Mouse (Mus musculus): ENCODE results near the gene Gm20661. TPM values are rescaled to one million over a fixed set of nuclear protein-coding genes. Genes with fewer than 3 reads are reported as not detected.
A peak's percentile ranks its signal among the peaks of the same experiment; 100 is the strongest.

Gm20661 gene
- polyA plus RNA-seq, 1 experiment from 2014 or later: 0.74 TPM

DNA sequence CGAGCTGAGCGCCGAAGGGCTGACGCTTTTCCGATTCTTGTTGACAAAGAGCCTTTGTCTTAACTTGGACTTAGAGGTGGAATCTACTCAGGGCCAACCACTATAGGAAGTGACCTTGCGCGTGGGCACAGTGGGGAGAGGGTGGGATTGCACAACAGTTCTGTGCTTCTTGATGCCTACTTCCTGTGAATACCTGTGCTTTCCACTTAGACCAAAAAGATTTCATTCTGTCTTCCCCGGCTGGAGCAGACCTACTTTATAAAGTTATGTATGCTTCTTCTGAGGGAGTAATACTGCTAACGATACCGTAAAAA lies 33.0 kb upstream of the Gm20661 start, which contains the start of gene Traip:
TSS of gene Traip (plus strand) at position 215 of the 314 bp plus-strand sequence.
- H3K27ac ChIP-seq (ENCODE audit: low read depth, low read length): peak within 1 kb of the TSS; percentile 58
- no peaks in the 10 kb centered on the region for H3K9me3 ChIP-seq (ENCODE audit: control insufficient read depth, low read length)
- no peaks in the 10 kb centered on the region for H3K36me3 ChIP-seq (ENCODE audit: control insufficient read depth, insufficient read depth, low read length)
- H3K27me3 ChIP-seq (ENCODE audit: control insufficient read depth, insufficient read depth, low read length): no peaks in the 10 kb centered on the region
- peak within 1 kb of the TSS; percentile 68 for H3K4me3 ChIP-seq (ENCODE audit: low read depth, low read length)
- H3K9ac ChIP-seq (ENCODE audit: low read length): peak within 1 kb of the TSS; percentile 67
- no peak for DNase-seq (ENCODE audit: low spot score, missing footprints)
- WGBS: 91% methylated on average over 10 of the region's 10 CpGs
- no peak for ATAC-seq (ENCODE audit: low FRiP score)
- peaks cover 10% of the 10 kb centered on the region for H3K4me1 ChIP-seq (ENCODE audit: control insufficient read depth, insufficient read depth, low read length)
- peak within 1 kb of the TSS; percentile 68 for H3K4me2 ChIP-seq

DNA sequence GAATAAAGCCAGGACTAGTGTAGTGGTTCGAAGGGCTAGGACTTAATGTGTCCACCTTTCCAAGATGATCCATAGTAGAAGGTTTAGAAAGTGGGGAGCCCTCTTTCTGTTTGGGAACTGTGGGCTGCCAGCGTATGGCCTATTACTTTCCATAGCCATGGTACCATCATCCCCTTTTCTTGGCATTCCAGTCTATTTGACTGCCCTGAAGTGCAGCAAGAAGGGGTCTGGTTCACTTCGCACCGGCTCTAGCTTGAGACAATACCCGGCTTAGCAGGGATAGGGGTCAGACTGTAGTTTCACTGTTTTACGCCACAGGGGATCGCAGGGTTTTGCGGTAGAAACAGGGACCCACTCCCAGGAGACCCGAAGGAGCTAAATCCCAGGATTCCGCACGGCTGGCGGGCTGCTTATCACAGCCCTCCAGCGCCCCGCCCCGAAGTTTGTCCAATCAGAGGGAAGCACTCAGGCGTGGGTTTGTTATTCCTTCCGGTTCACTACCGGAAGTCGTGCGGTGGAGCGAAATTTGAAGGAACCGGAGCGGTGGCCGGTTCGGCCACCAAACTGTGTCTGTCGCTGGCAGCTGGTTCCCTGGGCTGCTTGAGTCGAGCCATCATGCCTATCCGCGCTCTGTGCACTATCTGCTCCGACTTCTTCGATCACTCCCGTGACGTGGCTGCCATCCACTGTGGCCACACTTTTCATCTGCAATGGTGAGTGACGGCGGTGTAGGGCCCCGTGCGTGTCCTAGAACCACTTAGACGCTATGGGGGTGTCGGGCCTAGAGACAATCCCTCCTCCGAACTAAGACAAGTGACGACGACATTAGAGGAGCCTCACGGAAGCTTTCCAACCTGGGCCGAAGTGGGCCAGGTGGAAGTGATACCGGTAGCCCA lies 32.1 kb upstream of the Gm20661 start:
- no peaks in the 10 kb centered on the region for H3K9me3 ChIP-seq (ENCODE audit: control insufficient read depth, low read length)
- 14% methylated on average over 45 of the region's 45 CpGs for WGBS
- peak; percentile 98 for DNase-seq (ENCODE audit: low spot score, missing footprints)
- H3K36me3 ChIP-seq (ENCODE audit: control insufficient read depth, insufficient read depth, low read length): no peaks in the 10 kb centered on the region
- H3K4me2 ChIP-seq: peak overlapping the region; percentile 68
- peak overlapping the region; percentile 58 for H3K27ac ChIP-seq (ENCODE audit: low read depth, low read length)
- peak overlapping the region; percentile 68 for H3K4me3 ChIP-seq (ENCODE audit: low read depth, low read length)
- ATAC-seq (ENCODE audit: low FRiP score): peak; percentile 95
- no peaks in the 10 kb centered on the region for H3K27me3 ChIP-seq (ENCODE audit: control insufficient read depth, insufficient read depth, low read length)
- H3K4me1 ChIP-seq (ENCODE audit: control insufficient read depth, insufficient read depth, low read length): peaks cover 10% of the 10 kb centered on the region
- H3K9ac ChIP-seq (ENCODE audit: low read length): peak overlapping the region; percentile 67

DNA sequence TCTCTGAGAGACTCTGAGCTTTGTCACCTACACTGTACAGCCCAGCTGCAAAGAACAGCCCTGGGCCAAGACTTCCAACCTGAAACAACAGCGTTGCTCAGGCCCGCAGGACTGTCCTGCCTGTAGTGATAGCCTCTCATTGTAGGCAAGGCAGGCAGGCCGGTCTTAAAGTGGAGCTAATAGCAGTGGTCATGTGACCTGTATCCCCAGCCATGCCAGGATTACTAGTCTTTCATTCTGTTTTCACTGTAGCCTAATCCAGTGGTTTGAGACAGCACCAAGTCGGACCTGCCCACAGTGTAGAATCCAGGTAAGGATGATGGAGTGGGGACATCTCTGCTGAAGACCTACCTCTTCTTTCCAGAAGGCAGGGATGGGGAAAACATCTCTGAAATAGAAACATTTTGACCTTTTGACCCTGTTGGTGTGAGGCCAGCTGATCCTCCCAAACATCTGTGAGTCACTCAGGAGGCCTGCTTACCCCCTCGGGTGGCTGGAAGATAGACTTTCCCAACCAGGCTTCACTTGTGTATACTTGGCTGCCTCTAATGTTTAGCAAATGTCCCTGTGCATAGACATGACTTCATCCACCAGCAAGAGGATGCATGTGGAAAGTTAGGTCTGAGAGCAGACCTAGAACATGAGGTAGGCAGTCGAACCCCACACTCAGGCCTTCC lies 27.1 kb upstream of the Gm20661 start:
- 84% methylated on average over 6 of the region's 6 CpGs for WGBS
- no peak overlapping the region for H3K4me3 ChIP-seq (ENCODE audit: low read depth, low read length)
- peaks cover 11% of the 10 kb centered on the region; the same call in 1 of the 2 replicates for H3K36me3 ChIP-seq (ENCODE audit: control insufficient read depth, insufficient read depth, low read length)
- DNase-seq (ENCODE audit: low spot score, missing footprints) (no peak), ATAC-seq (ENCODE audit: low FRiP score) (no peak)
- no peaks in the 10 kb centered on the region for H3K27me3 ChIP-seq (ENCODE audit: control insufficient read depth, insufficient read depth, low read length)
- no peak overlapping the region for H3K27ac ChIP-seq (ENCODE audit: low read depth, low read length)
- no peaks in the 10 kb centered on the region for H3K9me3 ChIP-seq (ENCODE audit: control insufficient read depth, low read length)
- H3K9ac ChIP-seq (ENCODE audit: low read length): no peak overlapping the region
- peaks cover 10% of the 10 kb centered on the region for H3K4me1 ChIP-seq (ENCODE audit: control insufficient read depth, insufficient read depth, low read length)
- no peak overlapping the region for H3K4me2 ChIP-seq

DNA sequence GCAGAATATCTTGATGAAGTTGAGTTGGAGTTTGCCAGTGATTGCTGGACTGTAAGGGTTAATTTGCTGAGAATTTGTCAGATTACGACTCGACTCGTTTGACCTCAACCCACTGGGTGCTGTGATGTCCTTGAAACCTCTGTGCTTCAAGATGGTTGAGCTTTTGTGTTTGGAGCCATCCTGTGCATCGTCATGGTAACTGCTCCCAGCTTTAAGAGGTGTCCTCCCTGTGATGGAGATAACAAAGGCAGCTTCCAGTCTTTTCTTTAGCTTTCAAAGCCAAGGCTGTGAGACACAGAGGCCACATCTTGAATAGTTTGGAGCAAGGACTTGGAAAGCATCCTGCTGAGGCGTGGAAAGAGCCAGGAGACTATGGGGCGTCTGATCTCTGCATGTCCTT lies 25.7 kb upstream of the Gm20661 start:
- Histone ChIP-seq H3K4me2 (no peak overlapping the region), H3K36me3 (ENCODE audit: control insufficient read depth, insufficient read depth, low read length) (peaks cover 11% of the 10 kb centered on the region), H3K27ac (ENCODE audit: low read depth, low read length) (no peak overlapping the region), H3K9me3 (ENCODE audit: control insufficient read depth, low read length) (no peaks in the 10 kb centered on the region), H3K9ac (ENCODE audit: low read length) (no peak overlapping the region), H3K4me3 (ENCODE audit: low read depth, low read length) (no peak overlapping the region), H3K27me3 (ENCODE audit: control insufficient read depth, insufficient read depth, low read length) (no peaks in the 10 kb centered on the region), H3K4me1 (ENCODE audit: control insufficient read depth, insufficient read depth, low read length) (peaks cover 3% of the 10 kb centered on the region; the same call in 1 of the 2 replicates)
- 25% methylated on average over 6 of the region's 6 CpGs for WGBS
- DNase-seq (ENCODE audit: low spot score, missing footprints): no peak
- no peak for ATAC-seq (ENCODE audit: low FRiP score)

DNA sequence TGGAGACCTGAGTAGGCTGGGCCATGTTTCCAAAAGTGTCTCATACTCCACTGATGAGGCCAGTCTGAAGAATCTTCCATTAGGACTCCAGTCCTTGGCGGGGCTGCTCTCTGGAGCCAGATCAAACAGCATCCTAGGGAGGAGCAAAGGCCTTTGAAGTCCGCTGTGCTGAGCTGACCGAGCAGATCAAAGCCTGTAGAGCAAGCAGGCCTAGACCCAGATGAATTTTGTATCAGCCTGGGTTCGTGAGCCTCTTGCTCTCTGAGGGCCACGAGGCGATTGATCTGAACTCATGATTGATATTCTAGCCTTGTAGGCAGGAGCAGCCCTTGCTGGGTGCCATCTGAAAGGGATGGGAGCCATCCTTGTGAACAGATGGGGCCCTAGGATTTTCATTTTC lies 23.0 kb upstream of the Gm20661 start:
- ATAC-seq (ENCODE audit: low FRiP score) (no peak), DNase-seq (ENCODE audit: low spot score, missing footprints) (no peak)
- no peaks in the 10 kb centered on the region for H3K27me3 ChIP-seq (ENCODE audit: control insufficient read depth, insufficient read depth, low read length)
- no peak overlapping the region for H3K4me2 ChIP-seq
- no peak overlapping the region for H3K27ac ChIP-seq (ENCODE audit: low read depth, low read length)
- no peak overlapping the region for H3K4me3 ChIP-seq (ENCODE audit: low read depth, low read length)
- no peaks in the 10 kb centered on the region for H3K9me3 ChIP-seq (ENCODE audit: control insufficient read depth, low read length)
- WGBS: 57% methylated on average over 6 of the region's 6 CpGs
- no peak overlapping the region for H3K9ac ChIP-seq (ENCODE audit: low read length)
- 0 out of 2 replicates have a peak, but pooled peaks cover 3% of the 10 kb centered on the region for H3K4me1 ChIP-seq (ENCODE audit: control insufficient read depth, insufficient read depth, low read length)
- H3K36me3 ChIP-seq (ENCODE audit: control insufficient read depth, insufficient read depth, low read length): peaks cover 11% of the 10 kb centered on the region

DNA sequence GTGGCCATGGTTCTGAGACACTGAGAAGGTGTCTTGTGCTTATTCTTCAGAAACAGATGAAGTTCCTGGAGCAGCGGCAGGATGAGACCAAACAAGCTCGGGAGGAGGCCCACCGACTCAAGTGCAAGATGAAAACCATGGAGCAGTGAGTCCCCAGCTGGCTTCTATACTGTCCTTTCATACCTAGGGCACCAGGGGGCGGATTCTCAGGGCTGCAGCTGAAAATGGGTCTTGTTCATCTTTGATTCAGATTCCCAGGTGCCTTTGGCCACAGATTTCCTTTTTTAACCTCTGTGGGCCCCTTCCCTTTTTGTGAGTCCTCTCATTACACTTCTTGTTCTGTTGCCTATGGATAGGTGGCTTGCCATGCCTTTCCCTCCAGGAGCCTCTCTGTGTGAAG lies 21.9 kb upstream of the Gm20661 start:
- no peak for DNase-seq (ENCODE audit: low spot score, missing footprints)
- Histone ChIP-seq H3K4me1 (ENCODE audit: control insufficient read depth, insufficient read depth, low read length) (0 out of 2 replicates have a peak, but pooled peaks cover 3% of the 10 kb centered on the region), H3K27me3 (ENCODE audit: control insufficient read depth, insufficient read depth, low read length) (no peaks in the 10 kb centered on the region), H3K27ac (ENCODE audit: low read depth, low read length) (no peak overlapping the region), H3K9ac (ENCODE audit: low read length) (no peak overlapping the region), H3K4me2 (no peak overlapping the region), H3K36me3 (ENCODE audit: control insufficient read depth, insufficient read depth, low read length) (peaks cover 11% of the 10 kb centered on the region), H3K4me3 (ENCODE audit: low read depth, low read length) (no peak overlapping the region), H3K9me3 (ENCODE audit: control insufficient read depth, low read length) (no peaks in the 10 kb centered on the region)
- WGBS: 75% methylated on average over 4 of the region's 4 CpGs
- no peak for ATAC-seq (ENCODE audit: low FRiP score)

DNA sequence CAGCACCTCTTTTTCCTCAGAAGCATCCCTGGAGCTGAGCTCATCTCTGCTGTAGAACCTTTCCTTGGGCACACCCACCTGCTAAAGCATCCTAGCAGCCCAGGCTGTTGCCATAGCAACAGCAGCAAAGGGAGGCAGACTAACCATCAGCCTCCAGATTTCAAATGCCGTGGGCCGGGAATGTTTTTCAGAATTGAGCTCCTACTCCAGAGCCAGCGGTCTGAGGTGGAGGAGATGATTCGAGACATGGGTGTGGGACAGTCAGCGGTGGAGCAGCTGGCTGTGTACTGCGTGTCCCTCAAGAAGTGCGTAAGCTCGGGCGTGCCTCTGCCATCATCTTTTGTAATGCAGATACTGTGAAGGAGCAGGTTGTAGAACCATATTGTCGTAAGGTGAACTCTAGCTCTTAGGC lies 21.5 kb upstream of the Gm20661 start:
- DNase-seq (ENCODE audit: low spot score, missing footprints) (no peak), ATAC-seq (ENCODE audit: low FRiP score) (no peak)
- Histone ChIP-seq H3K27me3 (ENCODE audit: control insufficient read depth, insufficient read depth, low read length) (no peaks in the 10 kb centered on the region), H3K4me3 (ENCODE audit: low read depth, low read length) (no peak overlapping the region), H3K9me3 (ENCODE audit: control insufficient read depth, low read length) (no peaks in the 10 kb centered on the region), H3K4me1 (ENCODE audit: control insufficient read depth, insufficient read depth, low read length) (0 out of 2 replicates have a peak, but pooled peaks cover 3% of the 10 kb centered on the region), H3K9ac (ENCODE audit: low read length) (no peak overlapping the region), H3K36me3 (ENCODE audit: control insufficient read depth, insufficient read depth, low read length) (peaks cover 11% of the 10 kb centered on the region), H3K27ac (ENCODE audit: low read depth, low read length) (no peak overlapping the region), H3K4me2 (no peak overlapping the region)
- 70% methylated on average over 10 of the region's 10 CpGs for WGBS

DNA sequence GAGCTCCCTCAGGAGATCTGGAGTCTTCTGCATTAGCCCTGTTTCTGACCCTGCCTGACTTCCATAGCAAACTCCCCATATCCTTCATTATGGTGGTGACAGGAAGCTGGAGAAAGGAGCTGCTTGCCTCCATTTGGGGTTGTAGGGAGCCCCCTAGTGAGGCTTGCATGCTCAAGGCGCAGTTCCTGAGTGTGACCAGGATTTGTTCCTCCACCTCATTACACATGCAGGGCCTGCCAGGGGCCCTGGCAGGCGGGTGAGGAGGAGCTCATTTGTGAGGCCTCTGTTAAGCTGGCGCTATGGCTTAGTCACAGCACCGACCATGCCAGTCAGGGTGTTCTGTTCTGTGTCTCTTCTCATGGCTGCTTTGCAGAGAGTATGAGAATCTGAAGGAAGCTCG lies 21.0 kb upstream of the Gm20661 start:
- DNase-seq (ENCODE audit: low spot score, missing footprints) (no peak), ATAC-seq (ENCODE audit: low FRiP score) (no peak; the same call in 1 of the 2 replicates)
- no peak overlapping the region for H3K4me2 ChIP-seq
- no peaks in the 10 kb centered on the region for H3K27me3 ChIP-seq (ENCODE audit: control insufficient read depth, insufficient read depth, low read length)
- peak overlapping the region; percentile 6; the same call in 1 of the 2 replicates for H3K27ac ChIP-seq (ENCODE audit: low read depth, low read length)
- 0 out of 2 replicates have a peak, but pooled peaks cover 3% of the 10 kb centered on the region for H3K4me1 ChIP-seq (ENCODE audit: control insufficient read depth, insufficient read depth, low read length)
- no peak overlapping the region for H3K9ac ChIP-seq (ENCODE audit: low read length)
- H3K4me3 ChIP-seq (ENCODE audit: low read depth, low read length): no peak overlapping the region
- no peaks in the 10 kb centered on the region for H3K9me3 ChIP-seq (ENCODE audit: control insufficient read depth, low read length)
- H3K36me3 ChIP-seq (ENCODE audit: control insufficient read depth, insufficient read depth, low read length): peaks cover 11% of the 10 kb centered on the region
- 47% methylated on average over 5 of the region's 5 CpGs for WGBS

DNA sequence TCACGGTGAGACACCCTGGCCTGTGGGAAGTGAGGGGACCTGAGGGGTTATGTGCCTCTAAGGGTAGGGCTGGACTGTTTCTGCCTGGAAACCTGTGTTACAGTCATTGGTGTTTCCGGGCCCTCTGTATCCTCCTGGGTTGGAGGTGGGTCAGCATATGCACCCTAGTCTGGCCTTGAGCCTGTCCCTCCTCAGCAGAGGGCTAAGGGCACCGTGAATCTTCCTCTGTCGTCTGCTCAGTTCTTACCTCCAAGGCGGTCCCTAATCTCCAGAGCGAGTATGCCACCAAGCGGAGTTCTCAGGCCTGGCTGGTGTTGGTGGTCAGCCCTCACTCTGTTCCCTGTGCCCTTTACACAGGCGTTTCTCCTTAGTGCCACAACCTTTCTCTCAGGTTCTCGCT lies 19.9 kb upstream of the Gm20661 start:
- 86% methylated on average over 9 of the region's 9 CpGs for WGBS

More for the DNA sequence above, 19.9 kb upstream of the Gm20661 start:
- no peak overlapping the region for H3K4me2 ChIP-seq
- ATAC-seq (ENCODE audit: low FRiP score) (no peak), DNase-seq (ENCODE audit: low spot score, missing footprints) (no peak)
- H3K4me3 ChIP-seq (ENCODE audit: low read depth, low read length): no peak overlapping the region
- H3K9ac ChIP-seq (ENCODE audit: low read length): no peak overlapping the region
- H3K9me3 ChIP-seq (ENCODE audit: control insufficient read depth, low read length): no peaks in the 10 kb centered on the region
- H3K27ac ChIP-seq (ENCODE audit: low read depth, low read length): no peak overlapping the region
- peaks cover 4% of the 10 kb centered on the region for H3K36me3 ChIP-seq (ENCODE audit: control insufficient read depth, insufficient read depth, low read length)
- no peaks in the 10 kb centered on the region for H3K27me3 ChIP-seq (ENCODE audit: control insufficient read depth, insufficient read depth, low read length)
- no peaks in the 10 kb centered on the region for H3K4me1 ChIP-seq (ENCODE audit: control insufficient read depth, insufficient read depth, low read length)

Data from midbrain, embryonic 11.5 days (tissue).